In the genomic region with DNA sequence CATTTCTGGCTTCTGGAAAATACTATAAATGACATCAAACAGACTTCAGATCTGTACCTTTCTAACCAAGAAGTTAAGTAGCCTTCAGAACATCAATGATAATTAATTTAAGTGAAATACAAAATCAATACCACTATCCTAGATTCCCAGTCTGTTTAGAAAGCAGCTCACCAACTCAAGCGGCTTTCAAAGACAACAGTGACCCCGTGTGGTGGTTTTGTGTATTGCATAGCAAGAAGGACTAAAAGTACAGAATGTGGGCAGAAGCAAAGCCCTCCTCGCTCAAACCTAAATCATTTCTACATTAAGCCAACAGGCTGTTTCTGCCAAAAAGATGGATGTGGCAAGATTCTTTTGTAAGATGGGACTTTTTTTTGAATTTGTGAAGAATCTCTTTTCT, we compare ENCODE assay signal across 8 mouse cellular contexts.
DNase-seq lines count a peak whose midpoint lies in the region; ATAC-seq and TF ChIP-seq lines count a peak whose summit lies in the region.

No protein-coding gene starts in this region.

- H3K9me3 ChIP-seq in stomach, postnatal 0 days (ENCODE audit: control insufficient read depth, low read length), result no peaks in the 10 kb centered on the region

- TF ChIP-seq EP300 in stomach, postnatal 0 days (optimal IDR thresholded peaks at IDR 0.05), result no peak

- no peak overlapping the region for H3K4me3 ChIP-seq in stomach, postnatal 0 days (ENCODE audit: low read depth, low read length)

- ATAC-seq in common myeloid progenitor, adult 5-6 weeks (replicated peaks; ENCODE audit: low read depth, poor library complexity, severe bottlenecking), result peak; percentile 81
- peak; percentile 60; the same call in 1 of the 2 replicates for ATAC-seq in megakaryocyte-erythroid progenitor cell, adult 5-6 weeks (replicated peaks; ENCODE audit: low FRiP score, low TSS enrichment, poor library complexity, severe bottlenecking)
- ATAC-seq in stomach, postnatal 0 days (ENCODE audit: low FRiP score, low TSS enrichment), result no peak

- H3K36me3 ChIP-seq in stomach, postnatal 0 days (ENCODE audit: control insufficient read depth, insufficient read depth, low read length), result no peaks in the 10 kb centered on the region

- peak; percentile 97 for TF ChIP-seq CTCF in stomach, postnatal 0 days (IDR thresholded peaks at IDR 0.05; ENCODE audit: low read depth)

- DNase-seq in heart, adult 8-10 months (ENCODE audit: low spot score), result peak; percentile 89
- DNase-seq in heart, adult 11 months, result no peak
- peak; percentile 69 to 95 for DNase-seq in adrenal gland, adult (ENCODE audit: inconsistent age in 2 of 2, low spot score in 1 of 2)
- DNase-seq in heart, adult 9 months (ENCODE audit: low spot score in 2 of 2), result peak; percentile 14 to 75
- peak; percentile 90 to 96 for DNase-seq in layer of hippocampus, postnatal 14 days (ENCODE audit: low spot score in 2 of 2)
- peak; percentile 82 for DNase-seq in stomach, postnatal 0 days (ENCODE audit: low spot score)

- H3K9ac ChIP-seq in stomach, postnatal 0 days (ENCODE audit: low read length), result no peak overlapping the region

- H3K4me1 ChIP-seq in stomach, postnatal 0 days (replicated peaks; ENCODE audit: control insufficient read depth, insufficient read depth), result no peaks in the 10 kb centered on the region

- no peak overlapping the region for H3K27ac ChIP-seq in stomach, postnatal 0 days (replicated peaks)

- H3K4me2 ChIP-seq in stomach, postnatal 0 days (replicated peaks; ENCODE audit: low read depth), result no peak overlapping the region

- H3K27me3 ChIP-seq in stomach, postnatal 0 days (ENCODE audit: control insufficient read depth, insufficient read depth, low read length), result no peaks in the 10 kb centered on the region

- 2% methylated on average over 3 of the region's 3 CpGs for WGBS in stomach, postnatal 0 days
